Mouse (Mus musculus) layer of hippocampus, postnatal 36 days (tissue): Measurements from ENCODE around the gene Ldlrad3. TPM values are rescaled to one million over a fixed set of nuclear protein-coding genes. Genes with fewer than 3 reads are reported as not detected.
A peak's percentile ranks its signal among the peaks of the same experiment; 100 is the strongest.

ENCODE experiments used
- DNase-seq, 2 experiments: peaks; one replicate each; pipeline ENCODE4 v3.0.0; 2022
- total RNA-seq, 2 experiments: library from RNA; stranded (reverse); gene quantifications; 2 replicates each; pipeline ENCODE4 v1.2.3; 2021

Ldlrad3 gene
- total RNA-seq: 1 to 10 TPM; 9.3 to 9.4 TPM

DNA sequence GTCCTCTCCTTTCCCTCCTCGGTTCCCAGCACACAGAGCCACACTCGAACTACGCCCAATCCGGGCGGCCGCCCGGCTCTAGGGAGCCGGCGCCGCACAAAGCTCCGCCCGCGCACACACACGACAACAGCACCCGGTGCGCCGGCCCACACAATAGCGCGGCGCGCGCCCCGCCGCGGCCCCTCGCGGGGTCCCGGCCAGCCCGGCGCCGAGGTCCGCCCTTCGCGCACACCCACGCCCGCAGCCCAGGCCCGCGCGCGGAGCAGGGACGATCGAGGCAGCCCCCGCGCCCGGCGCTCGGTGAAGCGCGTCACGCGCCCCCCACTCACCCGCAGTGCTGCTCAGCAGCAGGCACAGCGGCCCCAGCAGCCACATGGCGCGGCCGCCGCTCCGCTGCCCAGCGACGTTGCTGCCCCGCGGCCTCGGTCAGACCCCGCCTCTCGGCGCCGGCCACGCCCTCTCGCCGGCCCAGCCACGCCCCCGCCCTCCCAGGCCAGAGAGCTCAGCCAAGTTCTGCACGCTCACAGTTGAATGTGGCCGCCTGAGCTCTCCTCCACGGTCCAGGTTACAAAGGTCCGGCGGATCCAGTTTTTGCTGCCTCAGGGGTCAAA is at the start of gene Ldlrad3:
Ldlrad3 (minus strand) TSS at position 435 of the 611 bp plus-strand sequence.
- DNase-seq: peak; percentile 83 to 86

DNA sequence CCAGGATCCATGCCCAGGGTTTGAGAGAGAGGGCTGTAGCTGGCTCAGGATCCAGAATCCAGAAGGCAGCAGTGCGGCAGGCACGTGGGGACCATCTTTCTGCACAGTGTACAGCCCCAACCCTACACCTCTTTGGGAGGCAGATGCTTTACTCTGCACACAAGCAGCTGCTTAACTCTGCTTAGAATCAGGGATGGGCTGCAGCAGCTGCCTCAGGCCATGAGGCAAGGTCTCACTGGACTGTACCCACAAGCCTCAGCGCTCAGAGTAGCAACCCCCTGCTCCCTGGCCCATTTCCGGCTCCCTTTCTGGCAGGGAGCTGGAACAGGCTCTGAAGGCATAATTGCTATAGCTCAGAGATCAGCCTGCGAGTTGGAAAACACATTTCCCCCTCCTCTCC is 45.3 kb upstream of the Ldlrad3 start:
- DNase-seq: no peak

GRCm38 (mm10) chr2:102229126-102229525 is 42.9 kb upstream of the Ldlrad3 start:
- DNase-seq: no peak

- DNase-seq: no peak
These were observed 42.1 kb upstream of the Ldlrad3 start for GRCm38 (mm10) chr2:102228331-102228730.

DNA sequence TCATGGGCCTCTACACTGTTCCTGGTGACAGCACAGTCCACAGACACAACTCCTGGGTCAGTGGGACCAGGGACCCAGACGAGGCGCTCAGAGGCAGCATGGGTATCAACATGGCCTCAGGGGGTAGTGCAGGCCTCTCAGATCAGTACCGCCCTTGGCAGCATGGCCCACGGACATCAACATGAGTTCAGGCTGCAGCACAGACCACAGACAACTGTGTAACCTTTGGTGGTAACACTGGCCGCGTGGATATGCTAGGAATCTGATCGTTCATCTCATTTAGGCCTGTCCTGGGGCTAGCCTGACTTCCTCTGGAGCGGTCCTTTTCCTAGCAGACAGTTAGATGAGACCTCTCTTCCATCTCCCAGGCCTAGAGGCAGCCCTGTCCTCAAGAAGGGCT is 41.7 kb upstream of the Ldlrad3 start:
- no peak for DNase-seq

DNA sequence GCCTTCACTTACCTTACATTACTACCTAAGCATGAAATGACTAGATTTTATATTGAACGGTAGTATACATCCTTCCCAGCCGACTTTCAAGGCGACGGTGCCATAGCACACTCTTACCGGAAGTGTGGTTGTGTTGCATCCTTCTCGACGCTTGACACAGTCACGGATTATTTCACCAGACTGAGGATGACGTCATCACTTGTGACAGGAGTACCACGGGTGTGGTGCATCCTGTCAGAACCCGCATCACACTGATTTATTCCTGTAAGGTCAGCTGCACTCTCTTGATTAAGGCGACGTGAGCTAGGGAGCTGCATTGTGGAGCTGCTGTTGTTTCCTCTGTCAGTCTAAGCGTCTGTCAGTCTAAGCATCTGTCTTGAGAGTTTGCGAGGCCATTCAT is 40.1 kb upstream of the Ldlrad3 start:
- DNase-seq: no peak

- DNase-seq: peak in 1 of 2 experiments; percentile 20
These were observed 37.4 kb upstream of the Ldlrad3 start for GRCm38 (mm10) chr2:102223355-102224128.

- no peak for DNase-seq
These were observed 36.6 kb upstream of the Ldlrad3 start for GRCm38 (mm10) chr2:102222749-102223148.

DNA sequence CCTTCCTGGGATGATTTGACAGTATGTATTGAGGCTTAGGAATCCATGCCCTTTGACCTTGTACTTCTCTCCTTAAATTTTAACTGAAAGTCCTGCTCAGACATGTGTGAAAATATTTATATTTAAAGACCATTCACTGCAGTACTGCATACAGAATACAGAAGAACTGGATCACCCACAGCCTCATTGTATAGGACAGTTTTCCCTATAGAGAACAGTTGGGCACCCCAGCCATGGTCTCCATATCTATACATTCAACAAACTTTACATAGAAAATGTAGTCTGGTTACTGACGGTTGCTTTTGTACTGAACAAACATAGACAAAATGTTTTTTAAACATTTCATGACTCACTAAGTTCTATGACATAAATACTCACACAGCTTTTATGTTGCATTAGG is 30.6 kb upstream of the Ldlrad3 start:
- no peak for DNase-seq

GRCm38 (mm10) chr2:102212096-102212495 is 25.9 kb upstream of the Ldlrad3 start:
- DNase-seq: no peak

DNA sequence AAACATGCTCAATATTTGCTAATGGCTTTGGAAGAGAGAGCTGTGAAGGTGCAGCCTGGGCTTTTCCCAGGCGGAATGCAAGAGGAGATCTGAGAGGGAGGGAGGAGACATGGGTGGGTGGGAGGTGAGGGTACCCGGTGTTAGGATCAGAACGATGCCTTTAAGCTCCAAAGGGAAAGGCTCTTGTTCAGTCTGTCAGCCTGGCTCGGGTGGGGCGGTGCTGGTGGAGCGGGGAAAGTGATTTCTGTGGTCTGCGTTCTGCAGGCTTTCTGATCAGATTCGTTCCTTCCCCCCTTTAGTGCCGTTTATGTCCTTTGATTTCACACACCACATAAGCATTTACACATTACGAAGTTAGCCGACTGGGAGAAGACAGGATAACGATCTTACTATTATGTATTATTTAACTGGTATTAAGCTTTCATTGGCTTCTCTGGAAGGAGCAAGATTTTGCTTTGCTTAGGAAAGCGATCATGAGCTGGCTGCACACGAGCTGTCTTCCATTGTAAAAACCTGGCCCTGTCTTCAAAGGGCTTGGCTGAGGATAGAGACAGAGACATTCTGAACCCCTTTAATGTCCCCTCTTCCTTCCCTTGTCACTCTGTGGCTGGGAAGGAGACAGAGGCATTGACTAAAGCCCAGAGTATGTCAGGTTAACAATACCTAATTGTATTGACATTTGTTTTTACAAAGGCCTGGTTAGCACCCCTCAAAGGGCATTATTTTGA is 19.7 kb upstream of the Ldlrad3 start:
- DNase-seq: no peak

GRCm38 (mm10) chr2:102203478-102203877 is 17.3 kb upstream of the Ldlrad3 start:
- no peak for DNase-seq

- DNase-seq: no peak
These were observed 16.1 kb upstream of the Ldlrad3 start for GRCm38 (mm10) chr2:102202211-102202770.

DNA sequence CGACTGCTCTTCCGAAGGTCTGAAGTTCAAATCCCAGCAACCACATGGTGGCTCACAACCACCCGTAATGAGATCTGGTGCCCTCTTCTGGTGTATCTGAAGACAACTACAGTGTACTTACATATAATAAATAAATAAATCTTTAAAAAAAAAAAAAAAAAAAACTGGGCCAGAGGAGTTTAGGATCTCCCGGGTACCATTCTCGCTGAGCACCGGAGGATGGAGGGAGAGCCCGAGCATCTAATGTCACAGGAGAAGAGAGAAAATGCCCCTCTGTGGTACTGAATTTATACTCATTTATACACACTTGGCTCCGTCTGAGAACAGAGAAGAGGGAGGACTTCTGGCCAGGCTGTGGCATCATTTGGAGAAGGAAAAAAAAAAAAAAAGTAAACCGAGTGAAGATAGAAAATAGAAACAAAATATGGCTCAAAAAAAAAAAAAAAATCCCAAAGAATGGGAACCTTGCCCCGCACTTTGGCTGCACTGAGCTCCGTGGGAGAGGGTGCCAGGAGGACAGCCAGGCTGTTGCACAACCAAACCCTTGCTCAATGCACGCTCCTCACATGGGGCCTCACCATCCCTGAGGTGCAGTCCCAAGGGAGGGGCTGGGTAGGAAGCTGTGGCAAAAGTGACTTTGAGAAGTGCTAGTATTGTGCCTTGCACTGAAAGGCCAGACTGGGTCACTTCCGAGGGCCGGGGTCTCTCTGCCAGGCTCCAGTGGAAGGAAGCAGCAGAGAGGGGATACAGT is 15.2 kb upstream of the Ldlrad3 start:
- no peak for DNase-seq

GRCm38 (mm10) chr2:102197332-102197731 is 11.1 kb upstream of the Ldlrad3 start:
- DNase-seq: no peak

DNA sequence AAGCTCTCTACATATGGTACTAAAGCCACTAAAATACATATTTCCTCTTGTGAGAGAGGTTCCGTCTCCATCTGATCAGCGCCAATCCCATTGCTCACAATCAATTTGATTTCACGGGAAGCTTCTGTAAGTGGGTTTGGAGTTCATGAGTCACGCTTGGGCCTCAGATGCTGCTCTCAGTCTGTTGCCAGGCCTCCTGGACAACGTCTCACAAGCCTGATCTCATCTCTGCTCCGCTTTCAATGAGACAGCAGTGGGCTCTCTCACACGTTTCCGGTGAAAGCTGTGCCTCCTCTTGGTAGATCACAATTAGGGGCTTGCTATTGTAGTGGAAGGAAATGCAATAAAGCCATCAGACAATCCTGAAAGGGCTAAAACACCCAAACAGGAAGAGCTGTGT is 10.5 kb upstream of the Ldlrad3 start:
- no peak for DNase-seq

GRCm38 (mm10) chr2:102195494-102195893 is 9.3 kb upstream of the Ldlrad3 start:
- DNase-seq: no peak

DNA sequence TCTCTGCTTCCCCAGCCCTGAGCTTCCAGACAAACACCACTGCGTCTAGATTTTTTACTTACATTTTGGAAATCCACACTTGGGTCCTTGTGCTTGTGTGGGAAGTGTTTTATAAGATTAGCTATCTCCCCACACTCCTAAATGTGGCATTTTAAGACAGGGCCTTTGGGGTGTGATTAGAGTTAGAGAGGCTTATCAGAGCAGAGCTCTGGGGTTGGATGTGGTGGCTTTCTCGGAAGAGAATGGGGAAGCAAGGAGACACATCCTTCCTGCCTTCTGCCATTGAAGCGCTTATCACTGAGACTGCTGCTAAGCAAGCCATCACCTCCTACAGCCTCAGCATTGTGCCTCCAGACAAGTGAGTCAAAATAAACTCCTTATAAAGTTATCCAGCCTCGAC is 8.1 kb upstream of the Ldlrad3 start:
- no peak for DNase-seq

DNA sequence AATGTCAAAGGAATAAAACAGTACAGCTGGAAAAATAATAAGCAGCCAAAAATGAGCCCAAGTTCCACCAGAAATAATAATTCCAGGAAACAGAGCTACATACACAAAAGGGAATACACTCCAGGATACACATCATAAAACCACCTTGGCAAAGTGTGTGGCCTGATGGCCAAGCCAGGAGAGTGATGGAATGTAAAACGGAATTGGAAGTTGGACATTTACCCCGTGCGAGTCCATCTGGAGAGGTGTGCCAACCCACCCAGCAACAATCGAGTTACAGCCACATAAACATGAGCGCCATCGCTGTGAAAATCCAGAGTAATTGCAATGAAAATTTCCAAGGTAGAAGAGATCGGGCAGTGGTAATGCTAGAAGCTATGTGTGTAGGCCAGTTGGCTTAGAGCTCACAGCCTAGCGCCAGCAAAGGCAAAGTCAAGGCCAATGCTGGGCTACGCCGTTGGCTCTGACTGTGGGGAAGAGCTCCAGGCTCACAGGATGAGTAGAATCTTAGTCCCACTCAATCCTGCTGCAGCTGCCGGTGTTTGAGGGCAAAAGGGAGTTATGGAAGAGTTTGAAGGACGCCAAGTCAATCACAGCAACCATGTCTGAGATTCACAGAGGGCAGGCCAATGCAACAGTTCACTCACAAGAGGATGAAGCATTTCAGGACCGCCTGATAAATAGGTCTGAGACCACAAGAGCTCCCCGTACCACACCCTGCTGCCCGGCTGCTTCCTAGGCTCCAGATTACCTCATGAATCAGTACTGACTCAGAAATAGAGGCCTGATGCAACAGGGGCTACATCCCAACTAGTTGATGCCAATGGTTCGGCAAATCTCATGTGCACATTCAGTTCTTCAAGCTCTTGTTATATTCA is 7.0 kb upstream of the Ldlrad3 start:
- no peak for DNase-seq

- no peak for DNase-seq
These were observed 5.6 kb upstream of the Ldlrad3 start for GRCm38 (mm10) chr2:102191736-102192135.

DNA sequence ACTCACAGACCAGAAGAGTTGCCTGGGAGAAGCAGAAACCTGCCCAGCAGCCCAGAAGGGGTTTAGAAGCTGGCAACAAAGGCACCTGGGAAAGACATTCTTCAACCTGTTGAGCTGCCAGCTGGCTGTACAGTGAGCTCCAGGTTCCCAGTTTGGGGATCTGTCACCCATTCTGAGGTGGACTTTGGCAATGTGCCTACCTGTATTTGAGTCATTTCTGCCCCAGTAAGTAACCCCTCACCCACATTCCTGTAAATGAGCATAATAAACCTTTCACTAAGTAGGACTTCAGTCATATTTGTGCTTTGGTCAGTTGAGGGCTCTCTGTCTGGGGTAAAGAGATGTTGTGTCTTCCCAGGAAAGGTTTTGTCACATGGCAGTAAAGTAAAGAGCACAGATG is 4.8 kb upstream of the Ldlrad3 start:
- no peak for DNase-seq
